Mouse (Mus musculus) left cerebral cortex, postnatal 25 days (tissue): ENCODE data around the gene Psmb3. TPM values are rescaled to one million over a fixed set of nuclear protein-coding genes. Genes with fewer than 3 reads are reported as not detected.
A peak's percentile ranks its signal among the peaks of the same experiment; 100 is the strongest.

Experiments
- DNase-seq, 2 experiments: peaks; one replicate each; pipeline ENCODE4 v3.0.0; 2022; ENCODE audit warnings: low spot score in 2 of 2, mixed read lengths in 1 of 2
- intact Hi-C: fragments of 180-260 bp; cut with DNase I; formaldehyde crosslinking; loops from one replicate; pipeline ENCODE4 v1.15.1; 2025
- total RNA-seq, 2 experiments: library from RNA; stranded (reverse); gene quantifications; 2 replicates each; pipeline ENCODE4 v1.2.3; 2021

Gene Psmb3
- total RNA-seq, 2 experiments from 2014 or later = 119 to 124 TPM

- no peak for DNase-seq
- intact Hi-C loops = no loop called here
Observed at GRCm38 (mm10) chr11:97665431-97665830, 37.8 kb upstream of the Psmb3 start.

GRCm38 (mm10) chr11:97666221-97666620 is 37.0 kb upstream of the Psmb3 start:
- intact Hi-C loops = no loop called here
- DNase-seq = no peak

GRCm38 (mm10) chr11:97666794-97667193 is 36.4 kb upstream of the Psmb3 start:
- intact Hi-C loops = no loop called here

GRCm38 (mm10) chr11:97668160-97668559 is 35.0 kb upstream of the Psmb3 start:
- DNase-seq = no peak
- intact Hi-C loops = no loop called here

More at GRCm38 (mm10) chr11:97666794-97667193, 36.4 kb upstream of the Psmb3 start:
- no peak for DNase-seq

- intact Hi-C loops = no loop called here
- DNase-seq = no peak
Observed at GRCm38 (mm10) chr11:97669268-97669667, 33.9 kb upstream of the Psmb3 start.

GRCm38 (mm10) chr11:97669829-97670228 is 33.4 kb upstream of the Psmb3 start:
- peak; percentile 47 to 68 for DNase-seq
- intact Hi-C loops = no loop called here

GRCm38 (mm10) chr11:97670234-97671176 is 32.7 kb upstream of the Psmb3 start:
- intact Hi-C loops = no loop called here
- DNase-seq = peak in 1 of 2 experiments; percentile 78

- intact Hi-C loops = no loop called here
- DNase-seq = no peak
Observed at GRCm38 (mm10) chr11:97671177-97671527, 32.0 kb upstream of the Psmb3 start.

GRCm38 (mm10) chr11:97673148-97673547 is 30.1 kb upstream of the Psmb3 start:
- DNase-seq = no peak
- intact Hi-C loops = no loop called here

- no peak for DNase-seq
- intact Hi-C loops = no loop called here
Observed at GRCm38 (mm10) chr11:97676050-97676754, 27.0 kb upstream of the Psmb3 start.

GRCm38 (mm10) chr11:97677381-97677780 is 25.8 kb upstream of the Psmb3 start:
- intact Hi-C loops = no loop called here
- DNase-seq = no peak

- intact Hi-C loops = no loop called here
- DNase-seq = no peak
Observed at GRCm38 (mm10) chr11:97677842-97678241, 25.4 kb upstream of the Psmb3 start.

GRCm38 (mm10) chr11:97678301-97678700 is 24.9 kb upstream of the Psmb3 start:
- intact Hi-C loops = no loop called here
- no peak for DNase-seq

- DNase-seq = no peak
- intact Hi-C loops = no loop called here
Observed at GRCm38 (mm10) chr11:97680430-97680829, 22.8 kb upstream of the Psmb3 start.

- no peak for DNase-seq
- intact Hi-C loops = no loop called here
Observed at GRCm38 (mm10) chr11:97682504-97683055, 20.6 kb upstream of the Psmb3 start.

GRCm38 (mm10) chr11:97684063-97684680 is 19.0 kb upstream of the Psmb3 start:
- intact Hi-C loops = no loop called here
- DNase-seq = no peak

GRCm38 (mm10) chr11:97684766-97685165 is 18.4 kb upstream of the Psmb3 start:
- no peak for DNase-seq
- intact Hi-C loops = no loop called here

- intact Hi-C loops = no loop called here
- peak; percentile 88 to 92 for DNase-seq
Observed at GRCm38 (mm10) chr11:97685613-97686321, 17.4 kb upstream of the Psmb3 start, which contains the start of gene Cisd3. Gene Cisd3 (plus strand): TSS chr11:97685826.

GRCm38 (mm10) chr11:97686322-97686908 is 16.8 kb upstream of the Psmb3 start:
- intact Hi-C loops = no loop called here
- no peak for DNase-seq
